Mouse (Mus musculus) adrenal gland, adult 18-20 months (tissue): ENCODE measurements around the gene Ptprs. TPM values are rescaled to one million over a fixed set of nuclear protein-coding genes. Genes with fewer than 3 reads are reported as not detected.

Source experiments
- DNase-seq, 2 experiments: peaks; one replicate each; pipeline ENCODE4 v3.0.0; 2021 to 2022; ENCODE audit warnings: low spot score in 2 of 2
- total RNA-seq, 2 experiments: library from RNA; stranded (reverse); gene quantifications; 1 replicate in 1 of 2; 2 replicates in 1 of 2; pipeline ENCODE4 v1.2.3; 2021

The Ptprs gene
- total RNA-seq, 2 experiments from 2014 or later: 130 to 188 TPM

DNA sequence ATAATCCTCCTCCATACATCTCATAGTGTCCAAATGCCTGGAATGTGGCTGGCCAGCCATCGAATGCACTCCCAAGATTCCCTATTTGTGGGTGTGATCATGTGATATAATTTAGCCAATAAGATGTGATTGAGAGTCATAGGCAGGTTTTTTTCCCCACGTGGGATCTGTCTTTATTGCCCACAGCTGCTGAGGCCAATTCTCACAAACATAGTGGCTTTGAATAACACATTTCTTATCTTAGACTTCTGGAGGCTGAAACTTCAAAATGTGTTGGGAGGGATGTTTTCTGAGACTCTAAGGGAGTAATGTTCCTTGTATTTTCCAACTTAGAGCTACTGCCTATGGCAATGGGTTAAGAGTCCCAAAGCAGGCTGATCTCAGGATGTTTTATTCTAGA, 18.2 kb upstream of the Ptprs start:
- no peak for DNase-seq

DNA sequence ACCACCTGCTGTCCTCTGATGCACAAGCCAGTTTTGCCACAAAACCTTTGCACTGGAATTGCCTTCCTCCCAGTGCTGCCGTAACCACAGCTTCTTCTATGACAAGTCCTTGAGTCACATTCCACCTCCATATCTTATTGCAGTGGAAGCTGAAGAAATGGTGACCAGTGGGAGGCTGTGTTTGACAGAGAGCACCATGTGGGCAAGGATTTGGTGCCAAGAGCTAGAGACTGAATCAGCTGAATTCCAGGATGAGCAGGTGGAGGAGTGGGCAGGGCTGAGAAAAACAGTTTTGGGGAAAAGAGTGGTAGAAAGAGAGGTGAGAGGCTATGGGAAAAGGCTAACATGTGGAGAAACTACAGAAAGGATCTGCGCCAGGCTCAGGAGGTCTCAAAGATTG, 17.6 kb upstream of the Ptprs start:
- DNase-seq: no peak

DNA sequence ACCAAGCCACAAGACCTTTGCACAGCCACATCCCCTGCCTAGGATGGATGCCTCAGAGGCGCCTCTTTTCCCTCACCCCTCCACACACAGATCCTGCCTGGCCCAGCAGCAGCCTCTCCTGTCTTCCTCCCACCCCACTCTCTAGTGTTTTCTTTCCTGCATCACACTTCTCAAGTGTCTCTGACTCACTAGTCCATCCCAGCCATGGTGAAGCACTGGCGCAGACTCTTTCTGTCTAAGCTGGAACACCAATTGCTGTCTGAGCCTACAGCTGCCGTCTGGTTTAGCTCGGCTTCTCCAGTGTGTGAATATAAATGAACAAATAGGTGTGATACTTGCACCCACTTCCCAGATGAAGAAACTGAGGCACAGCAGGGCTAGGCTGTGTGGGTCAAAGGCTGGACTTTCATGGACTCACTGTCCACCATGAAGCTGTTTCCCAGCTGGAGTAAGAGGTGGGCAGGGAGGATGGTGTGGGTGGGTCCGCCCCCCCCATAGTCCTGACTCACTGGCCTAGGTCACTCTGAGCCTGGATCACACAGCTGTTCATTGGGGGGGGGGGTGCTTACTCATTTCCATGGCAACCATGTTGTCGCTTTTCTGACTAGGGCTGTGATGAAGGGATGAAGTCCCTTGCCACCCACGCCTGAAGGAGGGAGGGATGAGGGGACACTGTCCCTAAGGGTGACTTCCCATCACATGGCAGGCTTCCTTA, 14.3 kb upstream of the Ptprs start:
- DNase-seq: no peak

DNA sequence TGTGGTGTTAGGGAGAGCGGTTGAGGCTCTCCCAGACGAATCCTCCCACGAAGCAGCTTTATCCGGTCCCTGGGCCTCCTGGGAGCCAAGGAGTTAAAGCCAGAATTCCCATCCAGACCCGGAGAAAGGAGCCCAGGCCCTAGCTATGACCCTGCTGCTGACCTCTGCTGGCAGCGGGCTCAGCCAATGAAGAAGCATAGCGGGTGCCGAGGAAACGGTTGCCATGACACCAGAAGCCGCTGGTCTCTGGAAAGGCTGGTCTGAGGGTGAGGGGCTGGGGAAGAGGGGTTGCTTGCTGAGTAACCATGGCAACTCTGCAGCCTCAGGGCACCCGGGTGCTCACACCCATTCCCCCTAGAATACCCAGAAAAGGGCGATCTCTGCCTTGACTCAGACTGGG, 11.7 kb upstream of the Ptprs start:
- DNase-seq: no peak

DNA sequence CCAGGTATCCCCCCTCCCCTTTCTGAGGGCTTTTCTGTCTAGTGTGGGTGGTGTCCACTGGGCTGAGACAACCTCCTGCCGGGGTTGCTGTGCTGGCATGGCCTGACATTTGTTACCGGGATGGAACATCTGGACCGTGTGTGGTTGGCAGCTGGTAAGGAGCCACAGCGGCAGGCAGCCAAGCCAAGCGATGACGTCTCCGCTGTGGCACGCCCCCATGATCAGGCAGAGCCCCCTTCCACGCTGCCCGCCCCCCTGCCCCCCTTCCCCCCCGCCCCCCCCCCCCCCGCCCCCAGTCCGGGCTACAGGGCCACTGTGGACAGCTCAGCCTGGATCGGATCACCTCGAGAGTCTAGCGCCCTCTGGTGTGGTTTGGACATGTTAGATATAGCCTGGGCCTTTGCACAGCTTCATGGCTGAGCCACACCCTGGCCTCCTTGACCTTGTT, 11.2 kb upstream of the Ptprs start:
- DNase-seq: peak in 1 of 2 experiments; percentile 53

DNA sequence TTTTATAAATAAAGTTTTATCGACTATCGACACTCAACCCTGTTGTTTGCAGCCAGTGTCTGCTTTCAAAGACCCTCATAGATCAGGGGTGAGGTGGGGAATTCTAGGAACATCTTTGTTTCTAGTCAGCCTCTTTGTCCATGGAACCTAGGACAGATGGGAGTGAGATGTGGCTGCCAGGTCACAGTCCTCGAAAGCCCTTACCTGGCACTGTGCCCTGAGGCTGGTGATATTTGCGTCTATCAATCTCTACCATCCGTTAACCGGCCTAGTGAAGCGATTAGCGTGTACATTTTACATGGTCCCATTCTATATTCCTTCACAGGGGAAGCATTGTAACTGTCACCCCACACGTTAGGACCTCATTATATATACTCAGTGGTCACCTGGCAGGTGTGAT, 9.6 kb upstream of the Ptprs start:
- DNase-seq: no peak

DNA sequence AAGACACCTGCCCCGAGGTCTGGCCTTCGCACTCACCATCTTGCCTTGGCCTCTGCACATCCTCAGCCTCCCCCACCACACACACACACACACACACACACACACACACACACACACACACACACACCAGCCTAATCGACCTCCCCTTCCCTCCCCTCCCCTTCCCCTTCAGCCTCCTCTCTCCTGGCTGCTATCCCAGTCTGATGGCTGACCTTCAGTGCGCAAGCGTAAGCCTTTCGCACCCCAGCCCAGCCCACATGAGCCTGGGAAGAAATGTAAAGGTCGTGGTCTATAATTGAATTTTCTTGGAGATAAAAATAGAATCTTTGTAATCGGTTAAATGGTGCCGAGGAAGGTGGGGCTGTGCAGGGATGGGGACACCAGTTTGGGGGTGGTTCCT, 8.8 kb upstream of the Ptprs start:
- DNase-seq: no peak

DNA sequence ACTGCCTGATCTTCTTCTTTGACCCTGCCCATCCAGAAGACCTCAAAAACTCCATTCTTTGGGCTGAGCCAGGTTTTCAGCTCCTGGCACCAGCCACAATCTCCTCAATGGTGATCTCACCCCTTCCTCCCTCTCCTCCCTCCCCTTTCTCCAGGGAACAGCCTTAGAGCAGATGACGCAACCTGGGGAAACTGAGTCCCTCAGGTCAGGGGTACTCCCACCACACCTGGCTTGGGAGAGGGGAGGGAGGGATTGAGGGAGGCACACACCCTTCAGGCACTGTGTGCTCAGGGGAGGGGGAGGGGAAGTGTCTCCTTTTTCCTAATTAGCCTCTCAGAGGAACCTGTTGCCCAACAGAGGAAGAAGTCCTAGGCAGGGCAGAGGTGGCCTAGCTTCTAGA, 6.4 kb upstream of the Ptprs start:
- no peak for DNase-seq

DNA sequence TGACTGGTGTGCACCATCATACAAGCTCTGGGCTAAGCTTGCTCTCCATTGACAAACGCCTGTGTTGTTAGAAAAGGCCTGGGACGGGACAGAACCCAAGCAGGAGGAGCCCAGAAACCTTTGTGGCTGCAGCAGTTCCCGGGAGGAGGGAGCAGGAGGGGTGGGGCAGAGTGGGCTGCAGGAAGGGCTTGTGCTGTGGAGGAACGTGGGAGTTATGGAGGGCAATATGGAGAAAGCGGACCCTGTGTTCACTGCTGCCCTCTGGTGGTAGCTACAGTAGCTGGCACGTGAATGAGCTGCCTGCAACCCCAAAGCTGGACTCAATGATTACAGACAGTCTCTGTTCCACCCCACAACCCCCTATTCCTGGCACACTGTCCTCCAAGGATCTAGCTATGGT, 3.1 kb upstream of the Ptprs start:
- peak; percentile 74 to 78 for DNase-seq

DNA sequence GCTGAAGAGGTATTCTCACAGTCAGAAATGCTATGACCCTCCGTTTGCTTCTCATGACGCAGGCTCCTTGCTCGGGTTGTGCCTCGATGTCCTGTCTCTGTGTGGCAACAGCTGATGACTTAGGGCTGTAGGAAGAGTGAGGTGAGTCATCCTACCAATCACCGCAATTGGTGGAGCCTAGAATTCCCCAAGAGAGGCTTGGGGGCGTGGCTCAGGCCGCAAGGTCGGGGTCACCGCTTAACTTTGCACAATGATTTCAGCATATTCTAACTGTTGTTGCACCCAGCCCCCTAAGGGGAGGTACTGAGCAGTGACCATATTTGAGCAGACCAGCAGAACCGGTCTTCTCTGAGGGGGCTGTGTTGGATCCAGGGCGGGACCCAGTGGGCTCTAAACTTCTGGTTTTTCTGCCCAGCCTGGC, 1.9 kb upstream of the Ptprs start:
- peak in 1 of 2 experiments; percentile 68 for DNase-seq

DNA sequence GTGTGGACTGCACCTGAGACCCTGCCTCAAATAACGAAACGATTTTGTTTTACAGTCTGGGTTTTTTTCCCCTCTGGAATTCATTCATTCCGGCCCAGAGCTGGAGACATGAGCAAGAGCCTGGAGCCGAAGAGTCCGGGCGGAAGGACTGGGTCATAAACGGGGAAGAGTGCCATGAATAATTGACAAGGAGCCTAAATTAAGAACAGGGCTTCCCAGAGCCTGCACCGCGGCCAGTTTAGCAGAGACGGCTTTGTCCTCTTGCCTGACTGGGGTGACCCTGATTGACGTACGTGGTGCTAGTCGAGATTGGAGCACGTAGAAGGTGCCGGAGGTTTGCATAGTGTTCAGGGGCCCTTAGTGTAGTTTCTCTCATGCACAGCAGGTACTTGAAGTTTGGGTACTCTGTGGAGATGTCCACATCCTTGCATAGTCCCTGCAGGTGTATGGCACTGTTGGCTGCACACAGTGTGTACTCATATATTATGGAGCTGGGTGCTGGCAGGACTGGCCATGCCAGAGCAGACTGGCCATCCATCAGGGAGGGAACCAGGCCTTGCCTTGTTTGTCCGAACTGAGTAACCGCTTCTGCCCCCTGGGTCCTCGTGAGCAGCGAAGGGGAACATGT, 1.0 kb upstream of the Ptprs start:
- no peak for DNase-seq

DNA sequence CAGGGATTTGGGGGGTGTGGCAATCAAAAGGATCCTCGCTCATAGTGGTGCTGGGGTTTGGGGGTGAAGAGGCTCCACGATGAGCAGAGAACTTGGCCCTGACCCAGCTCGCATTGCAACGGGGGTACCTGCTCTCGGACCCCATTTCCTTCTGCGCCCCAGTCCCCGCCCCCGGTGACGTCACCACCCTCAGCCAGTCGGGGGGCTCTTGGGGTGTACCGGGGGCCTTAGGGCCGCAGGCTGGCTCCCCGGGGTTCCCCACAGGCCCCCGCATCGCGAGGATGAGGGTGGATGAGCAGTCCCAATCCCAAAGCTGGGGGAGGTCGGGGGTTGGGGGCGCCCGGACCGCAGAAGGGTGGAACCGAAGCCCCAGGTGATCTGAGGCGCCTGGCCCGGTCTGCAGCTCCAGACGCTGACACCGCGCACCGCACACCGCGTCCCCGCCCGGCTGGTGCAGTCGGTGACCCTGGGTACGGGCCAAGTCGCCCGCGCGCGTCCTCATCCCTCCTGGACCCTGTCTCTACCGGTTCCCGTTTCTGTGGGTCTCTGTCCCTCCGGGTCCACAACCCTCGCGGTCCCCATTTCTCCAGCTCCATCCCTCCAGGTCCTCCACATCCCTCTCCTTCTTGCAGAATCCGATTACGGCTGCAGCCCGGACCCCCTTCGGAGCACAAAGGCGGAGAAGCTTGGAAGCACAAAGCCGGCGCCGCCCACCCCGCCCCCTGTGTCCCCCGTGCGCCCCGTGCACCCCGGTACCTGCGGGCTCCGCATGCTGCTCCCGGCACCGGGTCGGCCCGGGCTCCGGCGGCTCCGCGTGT, 490 bp downstream of the Ptprs start:
- peak in 1 of 2 experiments; percentile 63 for DNase-seq

DNA sequence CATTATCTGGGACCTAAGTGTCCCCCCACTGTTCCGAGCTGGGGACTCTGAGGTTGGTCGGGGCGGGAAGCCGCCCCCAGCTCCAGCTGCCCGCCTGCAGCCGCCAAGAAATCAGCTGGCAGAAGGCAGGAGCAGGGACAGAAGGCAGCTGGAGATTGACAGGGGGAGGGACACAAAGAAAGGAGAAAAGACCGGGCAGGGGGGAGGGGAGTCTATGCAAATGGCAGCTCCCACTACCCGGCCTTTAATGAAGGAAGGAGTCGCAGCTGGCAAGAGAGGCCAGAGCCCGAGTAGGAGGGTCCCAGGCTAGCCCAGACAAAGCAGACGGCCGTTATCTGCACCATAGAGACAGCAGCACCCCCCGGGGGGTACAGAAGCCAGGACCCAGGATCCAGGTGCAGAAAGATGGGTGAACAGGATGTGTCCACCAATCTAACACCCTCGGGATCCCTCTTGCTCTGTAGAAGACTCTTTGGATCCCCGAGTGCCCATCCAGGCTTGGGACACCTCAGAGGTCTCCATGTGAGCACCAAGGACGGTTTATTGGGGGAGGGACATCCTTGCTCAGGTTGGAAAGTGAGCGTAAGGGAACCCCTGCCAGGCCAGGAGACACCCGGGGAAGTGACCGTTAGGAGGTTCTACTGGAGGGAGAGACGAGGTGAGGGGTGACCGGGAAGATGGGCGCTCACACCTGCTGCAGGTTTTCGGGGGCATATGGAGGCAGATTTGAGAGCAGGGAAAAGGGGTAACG, 1.3 kb downstream of the Ptprs start:
- DNase-seq: no peak

DNA sequence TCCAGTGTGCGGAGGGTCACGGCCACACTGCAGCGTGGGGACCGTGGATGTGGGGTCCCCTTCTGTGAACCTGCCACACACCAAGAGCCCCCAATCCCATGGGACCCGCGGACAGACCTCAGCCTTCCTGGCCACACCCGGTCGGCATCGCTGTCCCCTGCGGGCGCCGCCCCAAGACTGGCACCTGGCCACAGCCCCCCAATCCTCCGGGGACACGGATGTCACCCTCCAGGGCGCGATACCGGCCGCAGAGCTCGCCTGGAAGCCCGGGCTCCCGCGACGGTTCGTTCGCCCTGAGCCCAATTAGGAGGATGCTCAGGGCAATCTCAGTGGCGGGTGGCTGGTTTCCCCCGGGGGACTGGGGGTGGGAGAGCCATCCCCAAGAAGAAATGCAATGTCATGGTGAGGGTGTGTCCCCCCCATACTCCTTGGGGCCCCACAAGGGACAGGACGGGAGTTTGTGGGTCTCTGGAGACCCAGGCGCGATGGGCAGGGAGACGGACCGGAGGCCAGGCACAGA, 1.9 kb downstream of the Ptprs start:
- no peak for DNase-seq

DNA sequence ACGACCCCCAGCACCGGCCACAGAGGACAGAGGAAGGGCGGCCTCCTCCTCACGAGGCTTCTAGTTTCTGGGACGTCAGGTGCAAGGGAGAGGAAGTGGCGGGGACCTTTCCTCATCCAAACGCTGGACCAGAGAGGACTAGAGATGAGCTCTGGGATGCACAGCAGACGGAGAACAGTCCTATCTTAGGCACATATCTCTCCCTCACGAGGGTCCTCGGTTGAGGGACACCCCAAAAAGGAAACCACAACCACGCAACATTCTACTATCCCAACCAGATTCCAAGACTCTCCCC, 2.7 kb downstream of the Ptprs start:
- DNase-seq: no peak

DNA sequence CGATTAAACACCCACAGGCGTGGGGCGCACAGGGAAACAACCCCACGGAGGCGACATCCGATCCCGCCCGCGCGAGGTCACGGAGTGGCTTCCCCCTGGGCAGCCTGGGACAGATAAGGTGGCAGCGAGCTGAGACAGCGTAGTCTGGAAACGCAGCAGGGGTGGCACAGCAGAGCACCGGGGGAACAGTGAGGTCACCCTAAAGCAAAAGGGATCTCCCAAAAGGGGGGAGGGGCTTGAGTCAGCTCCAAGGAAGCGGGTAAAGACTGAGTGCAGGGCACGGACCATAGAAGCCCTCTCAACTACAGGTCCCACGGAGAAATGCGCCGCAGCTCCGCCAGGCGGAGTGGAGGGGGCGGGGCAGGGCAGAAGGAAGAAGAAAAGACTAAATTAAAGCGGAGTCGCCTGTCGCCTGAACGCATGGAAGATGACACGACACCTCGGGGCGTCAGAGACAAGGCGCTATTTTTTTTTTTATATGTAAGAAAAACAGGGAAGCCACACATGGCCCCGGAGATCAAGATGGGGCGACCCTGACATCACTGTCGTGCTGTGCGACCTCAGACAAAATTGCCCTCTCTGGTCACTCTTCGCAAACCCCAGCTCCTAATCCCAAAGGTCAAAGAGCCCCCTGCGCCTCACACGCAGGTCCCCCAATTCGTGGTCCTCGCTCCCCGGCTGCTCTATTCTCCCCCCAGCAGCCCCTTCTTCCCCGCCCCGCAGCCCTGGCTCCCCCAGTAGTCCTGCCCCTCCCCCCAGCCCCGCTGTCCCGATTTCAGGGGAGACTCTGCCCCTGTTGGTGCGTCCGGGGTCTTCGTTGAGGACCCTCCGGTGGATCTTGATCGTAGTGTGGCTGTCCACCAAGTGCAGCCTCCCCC, 3.3 kb downstream of the Ptprs start:
- peak; percentile 66 to 68 for DNase-seq

DNA sequence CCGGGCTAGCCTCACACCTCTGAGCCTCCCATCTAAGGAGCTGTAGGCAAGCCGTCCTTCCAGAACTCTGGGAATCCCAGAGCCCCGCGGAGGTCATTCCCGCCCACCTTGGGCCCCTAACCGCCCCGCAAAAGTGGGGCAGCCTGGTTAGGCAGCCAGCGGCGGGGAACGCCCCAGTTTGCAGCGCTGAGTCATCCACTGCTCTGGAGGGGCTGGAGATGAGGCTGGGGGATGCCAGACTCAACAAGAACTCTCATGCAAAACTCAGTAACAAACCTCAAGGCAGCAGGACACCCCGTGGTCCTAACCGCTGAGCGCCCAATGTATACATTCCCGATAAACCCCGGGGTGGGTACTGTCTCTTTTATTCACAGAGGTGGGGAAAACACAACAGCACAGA, 4.2 kb downstream of the Ptprs start:
- peak in 1 of 2 experiments; percentile 35 for DNase-seq

DNA sequence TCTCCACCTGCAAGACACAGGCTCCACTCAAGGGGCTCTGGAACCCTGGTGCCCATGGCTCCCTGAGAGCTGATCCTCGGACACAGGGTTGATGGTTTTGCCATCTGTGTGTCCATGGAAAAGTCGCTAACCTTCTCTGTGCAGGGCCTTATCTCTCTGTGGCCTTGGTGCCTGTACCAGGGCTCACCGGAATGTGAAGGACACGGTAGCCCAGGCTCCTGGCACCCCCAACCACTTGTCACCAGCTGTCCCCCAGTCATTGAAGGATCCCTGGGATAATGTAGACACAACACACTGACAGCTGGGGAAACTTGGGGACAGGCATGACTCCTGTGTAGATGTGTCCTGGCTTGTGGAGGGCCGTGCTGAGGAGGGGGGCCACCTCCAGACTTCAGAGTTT, 5.1 kb downstream of the Ptprs start:
- peak in 1 of 2 experiments; percentile 38 for DNase-seq

DNA sequence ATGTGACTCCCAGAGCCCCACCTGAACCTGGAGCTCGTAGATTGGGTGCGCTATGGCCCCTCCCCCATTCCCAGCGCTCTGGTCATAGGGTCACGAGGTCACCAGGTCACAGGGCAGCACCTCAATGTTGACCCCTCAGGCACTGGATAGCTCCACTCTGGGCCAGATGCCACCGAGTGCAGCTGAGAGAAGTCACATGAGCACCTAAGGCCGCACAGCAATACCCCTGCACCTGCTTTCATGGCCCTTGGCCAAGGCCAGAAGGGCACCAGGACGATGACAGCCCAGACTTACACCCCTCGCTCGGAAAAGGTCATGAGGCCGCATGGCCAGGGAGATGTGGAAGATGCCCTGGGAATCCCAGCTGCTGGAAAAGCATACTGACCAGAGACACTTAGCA, 5.7 kb downstream of the Ptprs start:
- DNase-seq: peak in 1 of 2 experiments; percentile 24

DNA sequence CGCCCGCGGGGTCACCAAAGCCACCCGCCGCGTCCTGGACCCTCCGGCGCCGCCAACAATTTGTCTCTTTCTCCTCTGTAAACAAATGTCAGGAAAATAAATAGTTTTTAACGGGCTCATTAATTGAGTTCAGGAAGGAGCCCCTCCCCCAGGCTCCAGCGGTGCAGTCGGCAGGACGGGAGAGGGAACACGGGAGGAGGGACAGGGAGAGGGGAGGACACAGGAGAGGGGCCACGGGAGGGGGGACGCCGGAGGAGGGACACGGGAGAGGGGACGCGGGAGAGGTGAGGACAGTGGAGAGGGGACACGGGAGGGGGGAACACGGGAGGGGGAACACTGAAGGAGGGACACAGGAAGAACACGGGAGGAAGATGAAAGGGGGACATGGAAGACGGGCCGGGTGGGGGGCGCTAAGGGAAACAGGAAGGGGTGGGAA, 6.3 kb downstream of the Ptprs start:
- DNase-seq: peak in 1 of 2 experiments; percentile 10
